8 mouse cellular contexts compared by ENCODE assay signal in genomic region chr7:27273739-27274351, GRCm38 (mm10). TPM values are rescaled to one million over a fixed set of nuclear protein-coding genes. Genes with fewer than 3 reads are reported as not detected.
DNase-seq lines count a peak whose midpoint lies in the region; ATAC-seq and TF ChIP-seq lines count a peak whose summit lies in the region.

No protein-coding gene starts in this region.

- no peak overlapping the region for H3K9ac ChIP-seq in forebrain, embryonic 11.5 days (ENCODE audit: low read length)
- no peak overlapping the region for H3K9ac ChIP-seq in forebrain, embryonic 12.5 days
- H3K9ac ChIP-seq in intestine, embryonic 15.5 days = no peak overlapping the region

- no peaks in the 10 kb centered on the region for H3K4me1 ChIP-seq in forebrain, embryonic 11.5 days (replicated peaks; ENCODE audit: control insufficient read depth, insufficient read depth, low read length)
- H3K4me1 ChIP-seq in forebrain, embryonic 12.5 days = no peaks in the 10 kb centered on the region
- H3K4me1 ChIP-seq in bone marrow macrophage, adult 2 months (ENCODE audit: control insufficient read depth, insufficient read depth, low read length) = no peaks in the 10 kb centered on the region
- H3K4me1 ChIP-seq in intestine, embryonic 15.5 days (replicated peaks) = 0 out of 2 replicates have a peak, but pooled peaks cover 3% of the 10 kb centered on the region

- no peaks in the 10 kb centered on the region for H3K27me3 ChIP-seq in forebrain, embryonic 11.5 days (ENCODE audit: control insufficient read depth, insufficient read depth, low read length)
- H3K27me3 ChIP-seq in forebrain, embryonic 12.5 days = no peaks in the 10 kb centered on the region
- no peaks in the 10 kb centered on the region for H3K27me3 ChIP-seq in intestine, embryonic 15.5 days (replicated peaks)

- WGBS in forebrain, embryonic 11.5 days = 51% methylated on average over 32 of the region's 32 CpGs
- 61% methylated on average over 32 of the region's 32 CpGs for WGBS in forebrain, embryonic 12.5 days
- 53% methylated on average over 32 of the region's 32 CpGs for WGBS in intestine, embryonic 15.5 days

- TF ChIP-seq POLR2A in bone marrow macrophage, adult 2 months (IDR thresholded peaks at IDR 0.05; ENCODE audit: borderline replicate concordance, low read depth, low read length) = no peak

- DNase-seq in forebrain, embryonic 11.5 days (ENCODE audit: low spot score) = peak; percentile 79
- DNase-seq in 3T3-L1 (ENCODE audit: low read depth, low spot score) (peak; percentile 26), MN1 (ENCODE audit: low spot score) (no peak)
- peak; percentile 50 for DNase-seq in lung, postnatal 14 days
- DNase-seq in layer of hippocampus, postnatal 10 days (ENCODE audit: low spot score in 2 of 2) = no peak

- no peak overlapping the region for H3K27ac ChIP-seq in forebrain, embryonic 11.5 days (ENCODE audit: low read depth, low read length)
- H3K27ac ChIP-seq in forebrain, embryonic 12.5 days = no peak overlapping the region
- H3K27ac ChIP-seq in bone marrow macrophage, adult 2 months (ENCODE audit: insufficient read depth, low read depth, low read length) = no peak overlapping the region
- no peak overlapping the region for H3K27ac ChIP-seq in intestine, embryonic 15.5 days

- no peaks in the 10 kb centered on the region for H3K9me3 ChIP-seq in forebrain, embryonic 11.5 days (ENCODE audit: control insufficient read depth, low read length)
- no peaks in the 10 kb centered on the region for H3K9me3 ChIP-seq in forebrain, embryonic 12.5 days
- H3K9me3 ChIP-seq in intestine, embryonic 15.5 days = no peaks in the 10 kb centered on the region

- H3K4me2 ChIP-seq in forebrain, embryonic 11.5 days (ENCODE audit: low read depth, low read length, severe bottlenecking) = no peak overlapping the region
- H3K4me2 ChIP-seq in forebrain, embryonic 12.5 days = no peak overlapping the region
- peak overlapping the region; percentile 34; the same call in 1 of the 2 replicates for H3K4me2 ChIP-seq in intestine, embryonic 15.5 days (replicated peaks)

- no peak for ATAC-seq in forebrain, embryonic 11.5 days (replicated peaks; ENCODE audit: low FRiP score)
- no peak for ATAC-seq in forebrain, embryonic 12.5 days (ENCODE audit: low FRiP score)
- ATAC-seq in intestine, embryonic 15.5 days = peak; percentile 52; the same call in 1 of the 2 replicates

- H3K36me3 ChIP-seq in forebrain, embryonic 11.5 days (ENCODE audit: control insufficient read depth, insufficient read depth, low read length) = peaks cover 14% of the 10 kb centered on the region
- H3K36me3 ChIP-seq in forebrain, embryonic 12.5 days (replicated peaks) = peaks cover 87% of the 10 kb centered on the region
- H3K36me3 ChIP-seq in intestine, embryonic 15.5 days = peaks cover 24% of the 10 kb centered on the region

- TF ChIP-seq CTCF in bone marrow macrophage, adult 2 months (IDR thresholded peaks at IDR 0.05; ENCODE audit: low read depth, low read length) = peak; percentile 24; the same call in 1 of the 2 replicates

- H3K4me3 ChIP-seq in forebrain, embryonic 11.5 days (ENCODE audit: low read depth, low read length) = no peak overlapping the region
- no peak overlapping the region for H3K4me3 ChIP-seq in forebrain, embryonic 12.5 days (replicated peaks)
- H3K4me3 ChIP-seq in bone marrow macrophage, adult 2 months (ENCODE audit: insufficient read depth, low read length) = no peak overlapping the region
- no peak overlapping the region for H3K4me3 ChIP-seq in intestine, embryonic 15.5 days (replicated peaks)

RNA-seq across cellular contexts. Expression of gene Numbl, which starts 15.6 kb away (rescaled TPM):
- 19.1 and 20.1 TPM in 2 replicates for polyA plus RNA-seq in forebrain, embryonic 11.5 days (2014; fragmentation: Nextera tagmentation; extraction: Ambion mirVana)
- polyA plus RNA-seq in forebrain, embryonic 12.5 days (2016; fragmentation: Nextera tagmentation; extraction: Ambion mirVana) = 40.6 and 41.8 TPM in 2 replicates
- 6.2 and 7.6 TPM in 2 replicates for polyA plus RNA-seq in bone marrow macrophage, adult 2 months (2012; ENCODE audit: insufficient read depth, insufficient read length, missing spikeins)
- 16.2 and 16.5 TPM in 2 replicates for polyA plus RNA-seq in intestine, embryonic 15.5 days (2015; fragmentation: Nextera tagmentation; extraction: Ambion mirVana)
- 100 to 1,000 TPM; 126 to 127 TPM for total RNA-seq in layer of hippocampus, postnatal 10 days (2021)

RNA-seq across cellular contexts. Expression of gene Coq8b, which starts 41.0 kb away (rescaled TPM):
- 15.1 and 18.1 TPM in 2 replicates for polyA plus RNA-seq in forebrain, embryonic 11.5 days (2014; fragmentation: Nextera tagmentation; extraction: Ambion mirVana)
- 20.2 and 21.0 TPM in 2 replicates for polyA plus RNA-seq in forebrain, embryonic 12.5 days (2016; fragmentation: Nextera tagmentation; extraction: Ambion mirVana)
- 21.7 and 22.6 TPM in 2 replicates for polyA plus RNA-seq in bone marrow macrophage, adult 2 months (2012; ENCODE audit: insufficient read depth, insufficient read length, missing spikeins)
- polyA plus RNA-seq in intestine, embryonic 15.5 days (2015; fragmentation: Nextera tagmentation; extraction: Ambion mirVana) = 21.3 and 21.4 TPM in 2 replicates
- 10 to 100 TPM; 26.9 to 29.5 TPM for total RNA-seq in layer of hippocampus, postnatal 10 days (2021)

RNA-seq across cellular contexts. Expression of gene Itpkc, which starts 45.4 kb away (rescaled TPM):
- polyA plus RNA-seq in forebrain, embryonic 11.5 days (2014; fragmentation: Nextera tagmentation; extraction: Ambion mirVana) = 6.6 and 8.1 TPM in 2 replicates
- polyA plus RNA-seq in forebrain, embryonic 12.5 days (2016; fragmentation: Nextera tagmentation; extraction: Ambion mirVana) = 6.3 and 7.5 TPM in 2 replicates
- 6.1 and 7.1 TPM in 2 replicates for polyA plus RNA-seq in bone marrow macrophage, adult 2 months (2012; ENCODE audit: insufficient read depth, insufficient read length, missing spikeins)
- polyA plus RNA-seq in intestine, embryonic 15.5 days (2015; fragmentation: Nextera tagmentation; extraction: Ambion mirVana) = 8.8 and 9.4 TPM in 2 replicates
- total RNA-seq in layer of hippocampus, postnatal 10 days (2021) = 10 to 100 TPM in 1 of 2 experiments, 1 to 10 TPM in 1; 9.5 to 10.8 TPM

Comparison
In these comparisons a context has a peak if more than half of its experiments do, and no peak if none do; other contexts are left out.
1. DNase-seq: peak in forebrain, embryonic 11.5 days (single experiment), 3T3-L1 (single experiment) and lung, postnatal 14 days (single experiment); none in layer of hippocampus, postnatal 10 days (0 of 2) and MN1 (single experiment).